Mouse (Mus musculus) embryonic facial prominence, embryonic 14.5 days (tissue): ENCODE data around the gene Npas3. TPM values are rescaled to one million over a fixed set of nuclear protein-coding genes. Genes with fewer than 3 reads are reported as not detected.
A peak's percentile ranks its signal among the peaks of the same experiment; 100 is the strongest.

Experiments used
- ATAC-seq: fragments of 200-750 bp; cut with Nextera tagmentation; 2 replicates; pipeline ENCODE4 v1.8.0; 2017; ENCODE audit warnings: low read depth, moderate number of reproducible peaks, moderate TSS enrichment
- DNase-seq: peaks from one replicate; pipeline ENCODE4 v3.0.0-alpha.2; 2015; ENCODE audit warnings: low spot score
- H3K27ac ChIP-seq: fragments of 300-500 bp; sonication (generic); replicated peaks from 2 replicates; pipeline ENCODE4 v1.5.1; 2014; ENCODE audit warnings: low read depth, mild to moderate bottlenecking, low read length, moderate library complexity
- H3K27me3 ChIP-seq: fragments of 300-500 bp; sonication (generic); replicated peaks from 2 replicates; pipeline ENCODE4 v1.6.1; 2014; ENCODE audit warnings: low read length; ENCODE audit not compliant: control insufficient read depth, insufficient read depth
- H3K36me3 ChIP-seq: fragments of 300-500 bp; sonication (generic); 2 replicates; pipeline ENCODE4 v1.6.1; 2014; ENCODE audit warnings: low read length, mixed read lengths; ENCODE audit not compliant: control insufficient read depth, insufficient read depth
- H3K4me1 ChIP-seq: fragments of 300-500 bp; sonication (generic); 2 replicates; pipeline ENCODE4 v1.6.1; 2014; ENCODE audit warnings: antibody characterized with exemption, low read length; ENCODE audit not compliant: control insufficient read depth, insufficient read depth
- H3K4me2 ChIP-seq: fragments of 300-500 bp; sonication (generic); 2 replicates; pipeline ENCODE4 v1.6.1; 2014; ENCODE audit warnings: low read depth, mild to moderate bottlenecking, low read length, moderate library complexity, mixed read lengths
- H3K4me3 ChIP-seq: fragments of 300-500 bp; sonication (generic); 2 replicates; pipeline ENCODE4 v1.5.1; 2014; ENCODE audit warnings: low read depth, mild to moderate bottlenecking, low read length
- H3K9ac ChIP-seq: fragments of 300-500 bp; sonication (generic); 2 replicates; pipeline ENCODE4 v1.6.1; 2014; ENCODE audit warnings: low read depth, mild to moderate bottlenecking, low read length, moderate library complexity, mixed read lengths
- H3K9me3 ChIP-seq: fragments of 300-500 bp; sonication (generic); 2 replicates; pipeline ENCODE4 v1.6.1; 2016; ENCODE audit warnings: low read length; ENCODE audit not compliant: control insufficient read depth
- WGBS: fragments of 180-500 bp; shearing (Covaris S2); extraction: QIAGEN DNeasy Blood & Tissue Kit; methylation state at CpG from one replicate; pipeline ENCODE4 v1.1.7; 2014; 5-methylcytosine and 5-hydroxymethylcytosine counted together
- polyA plus RNA-seq: library from polyadenylated mRNA; unstranded; fragments of >200 nt; fragmentation: Nextera tagmentation; extraction: Ambion mirVana; gene quantifications from 2 replicates; pipeline ENCODE4 v1.2.1, GENCODE M21; 2014

Gene Npas3
- polyA plus RNA-seq, 1 experiment from 2014 or later = 4.4 TPM

DNA sequence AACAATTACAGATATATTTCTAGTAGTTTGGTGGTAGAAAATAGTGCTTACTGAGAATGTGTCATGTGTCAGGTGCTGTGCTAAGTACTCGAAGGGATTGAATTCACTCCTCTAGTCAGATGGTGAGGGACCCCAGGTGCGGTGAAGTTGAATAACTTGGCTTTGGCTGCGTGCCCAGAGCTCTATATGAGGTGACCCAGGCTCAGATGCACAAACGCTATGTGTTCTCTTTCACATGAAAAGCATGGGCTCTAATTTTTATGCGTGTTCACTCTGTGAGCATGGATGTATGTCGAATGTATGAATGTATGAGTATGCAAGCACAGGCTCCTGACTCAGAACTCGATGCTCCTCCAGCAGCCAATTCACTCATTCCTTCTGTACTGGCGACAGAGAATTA is 199.0 kb downstream of the Npas3 start:
- peak; percentile 62 for ATAC-seq

DNA sequence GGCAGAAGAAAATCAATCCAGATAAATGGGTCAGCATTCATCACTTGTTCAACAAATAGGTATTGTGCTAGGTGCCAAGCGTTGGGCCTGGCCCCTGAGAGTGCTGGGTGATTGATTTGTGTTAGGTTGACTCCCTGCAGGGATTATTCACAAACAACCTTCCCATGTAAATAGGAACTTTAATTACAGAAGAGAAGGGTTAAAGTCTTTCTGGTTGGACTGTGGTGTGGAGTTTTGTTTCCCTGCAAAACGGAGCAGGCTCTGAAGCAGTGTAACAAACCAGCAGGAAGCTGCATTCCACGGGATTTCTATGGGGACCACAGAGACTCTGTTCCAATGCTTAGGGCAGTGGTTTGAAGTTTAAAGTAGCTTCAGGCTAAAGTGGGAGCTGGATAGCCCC is 199.6 kb downstream of the Npas3 start:
- Histone ChIP-seq H3K9me3 (no peaks in the 10 kb centered on the region), H3K9ac (no peak overlapping the region), H3K4me1 (peaks cover 3% of the 10 kb centered on the region), H3K4me3 (no peak overlapping the region), H3K27ac (0 out of 2 replicates have a peak overlapping the region, but pooled peaks have one; percentile 40), H3K4me2 (no peak overlapping the region), H3K27me3 (no peaks in the 10 kb centered on the region), H3K36me3 (no peaks in the 10 kb centered on the region)
- 21% methylated on average over 3 of the region's 3 CpGs for WGBS
- DNase-seq = peak; percentile 55
- ATAC-seq = no peak

More for the DNA sequence above, 199.0 kb downstream of the Npas3 start:
- WGBS = 47% methylated on average over 8 of the region's 8 CpGs
- H3K27ac ChIP-seq = no peak overlapping the region
- no peak overlapping the region for H3K4me3 ChIP-seq
- H3K36me3 ChIP-seq = no peaks in the 10 kb centered on the region
- H3K4me1 ChIP-seq = peaks cover 3% of the 10 kb centered on the region
- DNase-seq = peak; percentile 74
- no peak overlapping the region for H3K9ac ChIP-seq
- H3K4me2 ChIP-seq = no peak overlapping the region
- no peaks in the 10 kb centered on the region for H3K9me3 ChIP-seq
- H3K27me3 ChIP-seq = no peaks in the 10 kb centered on the region

- Histone ChIP-seq H3K9me3 (no peaks in the 10 kb centered on the region), H3K27me3 (no peaks in the 10 kb centered on the region), H3K4me2 (no peak overlapping the region), H3K36me3 (no peaks in the 10 kb centered on the region), H3K4me1 (no peaks in the 10 kb centered on the region), H3K9ac (no peak overlapping the region), H3K4me3 (no peak overlapping the region), H3K27ac (no peak overlapping the region)
- DNase-seq = no peak
- no peak for ATAC-seq
Observed at GRCm38 (mm10) chr12:53467549-53467948, 219.1 kb downstream of the Npas3 start.

- Histone ChIP-seq H3K9me3 (no peaks in the 10 kb centered on the region), H3K9ac (no peak overlapping the region), H3K4me3 (no peak overlapping the region), H3K4me1 (no peaks in the 10 kb centered on the region), H3K27ac (no peak overlapping the region), H3K4me2 (no peak overlapping the region), H3K36me3 (no peaks in the 10 kb centered on the region), H3K27me3 (no peaks in the 10 kb centered on the region)
- ATAC-seq (no peak), DNase-seq (no peak)
Observed at GRCm38 (mm10) chr12:53474486-53474885, 226.0 kb downstream of the Npas3 start.

DNA sequence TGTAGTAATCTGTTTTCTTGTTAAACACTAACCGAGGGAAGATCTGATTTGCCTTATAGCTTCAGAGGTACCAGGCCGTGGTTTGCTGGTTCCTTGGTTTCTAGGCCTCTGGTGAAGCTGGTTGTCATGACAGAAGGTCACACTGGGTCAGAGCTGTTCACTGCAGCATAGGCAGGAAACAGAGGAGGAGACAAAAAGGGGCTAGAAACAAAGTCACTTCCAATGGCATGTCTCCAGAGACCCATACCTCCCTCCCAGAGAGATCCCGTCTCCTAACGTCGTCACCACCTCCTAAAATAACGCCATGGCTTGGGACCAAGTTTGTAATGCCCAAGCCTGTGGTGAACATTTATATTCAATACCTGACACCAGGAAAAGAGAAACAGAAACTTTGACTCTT is 236.4 kb downstream of the Npas3 start:
- no peaks in the 10 kb centered on the region for H3K4me1 ChIP-seq
- ATAC-seq (no peak), DNase-seq (no peak)
- no peak overlapping the region for H3K9ac ChIP-seq
- no peaks in the 10 kb centered on the region for H3K27me3 ChIP-seq
- H3K4me3 ChIP-seq = no peak overlapping the region
- H3K36me3 ChIP-seq = no peaks in the 10 kb centered on the region
- no peak overlapping the region for H3K4me2 ChIP-seq
- H3K27ac ChIP-seq = no peak overlapping the region
- no peaks in the 10 kb centered on the region for H3K9me3 ChIP-seq
- WGBS = 71% methylated on average over 6 of the region's 6 CpGs

DNA sequence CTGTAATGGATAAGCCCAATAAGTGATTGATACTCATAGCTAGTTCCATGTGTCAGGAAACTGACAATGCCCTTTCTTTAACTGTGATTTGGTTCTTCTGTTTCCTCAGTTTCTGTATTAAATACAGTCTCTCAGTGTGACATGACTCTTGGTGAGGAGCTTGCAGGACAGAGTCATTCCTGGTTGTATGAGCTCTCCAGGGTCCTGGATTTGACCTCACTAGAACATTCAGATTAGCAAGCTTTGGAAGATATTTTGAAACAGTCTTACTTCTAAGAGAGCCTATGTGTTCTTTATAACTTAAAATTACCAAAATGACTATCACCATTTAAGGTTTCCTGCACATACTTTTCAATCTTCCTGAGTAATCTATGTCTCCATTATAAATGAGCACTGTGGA is 247.9 kb downstream of the Npas3 start:
- no peaks in the 10 kb centered on the region for H3K36me3 ChIP-seq
- no peak overlapping the region for H3K9ac ChIP-seq
- ATAC-seq (no peak), DNase-seq (peak; percentile 30)
- no peaks in the 10 kb centered on the region for H3K27me3 ChIP-seq
- H3K4me3 ChIP-seq = no peak overlapping the region
- H3K9me3 ChIP-seq = no peaks in the 10 kb centered on the region
- H3K27ac ChIP-seq = no peak overlapping the region
- no peak overlapping the region for H3K4me2 ChIP-seq
- H3K4me1 ChIP-seq = no peaks in the 10 kb centered on the region

DNA sequence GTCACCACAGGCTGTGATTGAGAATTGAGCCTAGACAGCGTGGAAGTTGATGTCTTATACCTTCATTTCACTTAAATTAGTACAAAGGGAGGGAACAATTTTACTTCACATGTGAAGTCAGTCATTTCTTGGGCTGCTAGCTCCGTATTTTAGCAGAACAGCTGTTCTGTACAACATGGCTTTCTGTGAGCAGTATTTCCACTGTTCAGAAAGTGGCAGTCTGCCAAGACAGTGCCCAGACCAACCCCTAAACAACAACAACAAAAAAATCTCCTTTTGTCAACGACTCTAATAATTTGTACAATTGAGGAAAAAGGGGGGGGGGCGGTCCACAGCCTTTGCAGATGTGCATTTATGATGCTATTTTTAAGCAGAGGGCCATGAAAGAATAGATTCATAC is 266.4 kb downstream of the Npas3 start:
- no peak overlapping the region for H3K4me2 ChIP-seq
- H3K27me3 ChIP-seq = no peaks in the 10 kb centered on the region
- no peak overlapping the region for H3K27ac ChIP-seq
- 54% methylated on average over 4 of the region's 4 CpGs for WGBS
- no peaks in the 10 kb centered on the region for H3K36me3 ChIP-seq
- no peak overlapping the region for H3K9ac ChIP-seq
- H3K4me1 ChIP-seq = no peaks in the 10 kb centered on the region
- ATAC-seq (no peak), DNase-seq (peak; percentile 37)
- H3K4me3 ChIP-seq = no peak overlapping the region
- H3K9me3 ChIP-seq = peaks cover 2% of the 10 kb centered on the region; the same call in 1 of the 2 replicates

DNA sequence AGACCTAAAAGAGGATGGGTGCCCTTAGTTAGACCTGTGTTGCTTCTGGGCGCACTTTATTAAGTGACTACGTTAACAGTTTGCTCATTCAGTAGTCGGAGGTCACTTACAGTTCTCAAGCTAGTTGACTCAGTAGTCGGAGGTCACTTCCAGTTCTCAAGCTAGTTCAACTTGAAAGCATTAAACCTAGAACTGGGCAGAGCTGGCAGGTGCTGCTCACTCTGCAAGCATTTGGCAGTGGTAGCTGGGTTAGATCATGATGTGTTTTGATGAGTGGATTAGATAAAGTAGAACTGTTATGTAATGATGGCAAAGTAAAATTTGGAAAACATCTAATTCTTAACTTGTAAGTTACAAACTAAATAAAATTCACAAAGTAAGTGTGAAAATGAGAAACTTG is 271.1 kb downstream of the Npas3 start:
- Histone ChIP-seq H3K27ac (no peak overlapping the region), H3K4me1 (no peaks in the 10 kb centered on the region), H3K36me3 (no peaks in the 10 kb centered on the region), H3K27me3 (no peaks in the 10 kb centered on the region), H3K4me3 (no peak overlapping the region), H3K9ac (no peak overlapping the region), H3K4me2 (no peak overlapping the region), H3K9me3 (no peaks in the 10 kb centered on the region)
- ATAC-seq (no peak), DNase-seq (no peak)
- 88% methylated on average over 4 of the region's 4 CpGs for WGBS

GRCm38 (mm10) chr12:53522631-53523030 is 274.2 kb downstream of the Npas3 start:
- 37% methylated on average over 5 of the region's 5 CpGs for WGBS
- Histone ChIP-seq H3K27ac (no peak overlapping the region), H3K27me3 (no peaks in the 10 kb centered on the region), H3K4me1 (no peaks in the 10 kb centered on the region), H3K9ac (no peak overlapping the region), H3K9me3 (no peaks in the 10 kb centered on the region), H3K36me3 (no peaks in the 10 kb centered on the region), H3K4me3 (no peak overlapping the region), H3K4me2 (no peak overlapping the region)
- ATAC-seq (0 out of 2 replicates have a peak, but pooled peaks have one; percentile 37), DNase-seq (peak; percentile 60)
